In the genomic region with DNA sequence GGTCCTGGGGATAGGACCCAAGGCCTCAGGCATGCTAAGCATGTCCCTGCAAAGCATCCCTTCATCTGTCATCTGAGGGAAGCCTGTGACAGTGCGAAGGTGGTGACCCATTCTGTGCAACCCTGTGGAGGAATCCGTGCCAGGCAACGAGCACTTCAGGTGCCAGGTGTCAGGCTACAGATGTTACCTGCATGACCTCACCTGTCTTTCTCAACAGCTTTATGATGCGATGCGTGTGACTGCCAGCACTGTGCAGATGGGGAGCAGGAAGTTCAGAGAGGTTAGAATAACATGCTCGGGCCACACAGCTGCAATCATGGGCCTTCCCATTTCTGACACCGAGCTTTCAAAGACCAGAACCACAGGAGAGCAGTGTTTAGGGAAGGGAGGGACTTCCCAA, we compare ENCODE assay signal across 42 mouse cellular contexts. TPM values are rescaled to one million over a fixed set of nuclear protein-coding genes. Genes with fewer than 3 reads are reported as not detected.
"Had no signal": no experiment of that assay in that cellular context is flagged by ENCODE, and none has a peak within 500 bp of the region (broad histone marks: within the 10 kb centered on the region; RNA-seq: fewer than 3 reads in every experiment).

No protein-coding gene starts in this region.

- H3K27me3 ChIP-seq: heart, embryonic 12.5 days; heart, embryonic 13.5 days; heart, embryonic 15.5 days; hindbrain, embryonic 12.5 days; hindbrain, embryonic 13.5 days; hindbrain, embryonic 15.5 days; intestine, embryonic 15.5 days; kidney, embryonic 15.5 days had no signal

- H3K9ac ChIP-seq: heart, embryonic 12.5 days; heart, embryonic 13.5 days; heart, embryonic 15.5 days; hindbrain, embryonic 12.5 days; hindbrain, embryonic 13.5 days; hindbrain, embryonic 14.5 days; hindbrain, embryonic 15.5 days; intestine, embryonic 15.5 days; kidney, embryonic 15.5 days had no signal

- ATAC-seq: hindbrain, embryonic 16.5 days; hindbrain, postnatal 0 days; inflammation-experienced regulatory T-cells, adult 6 months; intestine, embryonic 15.5 days had no signal

- H3K9me3 ChIP-seq: heart, embryonic 10.5 days; heart, embryonic 12.5 days; heart, embryonic 13.5 days; heart, embryonic 15.5 days; hindbrain, embryonic 10.5 days; hindbrain, embryonic 12.5 days; hindbrain, embryonic 13.5 days; hindbrain, embryonic 15.5 days; intestine, embryonic 15.5 days; kidney, embryonic 15.5 days had no signal

- H3K36me3 ChIP-seq: heart, embryonic 10.5 days; heart, embryonic 12.5 days; heart, embryonic 13.5 days; heart, embryonic 15.5 days; hindbrain, embryonic 10.5 days; hindbrain, embryonic 12.5 days; hindbrain, embryonic 13.5 days; hindbrain, embryonic 15.5 days; intestine, embryonic 15.5 days; kidney, embryonic 15.5 days had no signal

- H3K4me1 ChIP-seq: heart, embryonic 10.5 days; heart, embryonic 12.5 days; heart, embryonic 15.5 days; hindbrain, embryonic 10.5 days; hindbrain, embryonic 12.5 days; hindbrain, embryonic 13.5 days; intestine, embryonic 15.5 days had no signal

- H3K4me3 ChIP-seq: heart, embryonic 10.5 days; heart, embryonic 12.5 days; heart, embryonic 13.5 days; heart, embryonic 15.5 days; hindbrain, embryonic 10.5 days; hindbrain, embryonic 12.5 days; hindbrain, embryonic 13.5 days; hindbrain, embryonic 15.5 days; intestine, embryonic 15.5 days; kidney, embryonic 15.5 days; layer of hippocampus, adult 2 months; left cerebral cortex, adult 2 months had no signal

- DNase-seq: heart, postnatal 10 days; heart, postnatal 14 days; heart, postnatal 36 days; heart, postnatal 4 days; kidney, adult 11 months; kidney, adult 18-20 months; kidney, adult 2 months; kidney, adult 8-10 months; kidney, adult 9 months; kidney, postnatal 10 days; kidney, postnatal 14 days; kidney, postnatal 25 days; kidney, postnatal 36 days; kidney, postnatal 4 days; layer of hippocampus, adult 9-11 months; layer of hippocampus, postnatal 36 days had no signal

- H3K27ac ChIP-seq: heart, embryonic 10.5 days; heart, embryonic 13.5 days; heart, embryonic 15.5 days; hindbrain, embryonic 10.5 days; hindbrain, embryonic 12.5 days; hindbrain, embryonic 13.5 days; hindbrain, embryonic 14.5 days; hindbrain, embryonic 15.5 days; hindbrain, postnatal 0 days; intestine, embryonic 15.5 days; kidney, embryonic 15.5 days; kidney, postnatal 0 days; layer of hippocampus, adult 2 months; left cerebral cortex, adult 2 months had no signal

- H3K4me2 ChIP-seq: heart, embryonic 11.5 days; heart, embryonic 12.5 days; heart, embryonic 13.5 days; heart, embryonic 15.5 days; hindbrain, embryonic 12.5 days; hindbrain, embryonic 13.5 days; hindbrain, embryonic 14.5 days; hindbrain, embryonic 15.5 days; intestine, embryonic 15.5 days; kidney, embryonic 15.5 days had no signal

RNA-seq across cellular contexts. Expression of gene Trpv1, which starts 28.9 kb away (rescaled TPM):
- total RNA-seq: heart, postnatal 10 days; heart, postnatal 25 days; heart, postnatal 36 days; heart, postnatal 4 days; hematopoietic stem cell, adult 5-6 weeks; layer of hippocampus, adult 2 months; layer of hippocampus, adult 8-10 months; layer of hippocampus, postnatal 14 days had no signal
- polyA plus RNA-seq: heart, embryonic 10.5 days; heart, embryonic 12.5 days; heart, embryonic 13.5 days; heart, embryonic 14.5 days; hindbrain, embryonic 10.5 days; hindbrain, embryonic 11.5 days; hindbrain, embryonic 12.5 days; inflammation-experienced regulatory T-cells, adult 6 months; kidney, embryonic 14.5 days; kidney, embryonic 15.5 days; kidney, embryonic 16.5 days; kidney, postnatal 0 days had no signal
